Mouse (Mus musculus): ENCODE results near the gene Sfmbt1. TPM values are rescaled to one million over a fixed set of nuclear protein-coding genes. Genes with fewer than 3 reads are reported as not detected.

Gene Sfmbt1
- polyA plus RNA-seq, 1 experiment from 2014 or later = 6.2 TPM

DNA sequence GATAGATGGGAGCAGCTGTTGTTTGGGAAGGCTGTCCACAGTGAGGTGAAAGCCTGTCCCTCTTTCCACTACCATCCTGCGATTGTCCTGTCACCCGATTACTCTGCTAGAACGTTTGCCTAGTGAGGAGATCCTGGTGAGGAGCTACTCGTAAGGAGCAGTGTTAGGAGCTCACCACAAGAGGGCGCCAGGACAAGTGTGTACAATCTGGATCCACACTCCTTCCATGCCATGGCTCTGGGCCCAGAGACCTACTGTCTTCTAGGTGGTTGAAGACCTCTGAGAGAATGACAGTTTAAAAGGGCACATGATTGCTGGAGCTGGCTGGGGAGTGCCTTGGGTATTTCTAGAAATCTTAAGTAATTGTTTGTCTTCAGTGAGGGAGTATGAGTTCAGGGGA, 152.4 kb downstream of the Sfmbt1 start:
- no peak overlapping the region for H3K4me2 ChIP-seq (replicated peaks; ENCODE audit: low read depth)
- no peak overlapping the region for H3K27ac ChIP-seq (replicated peaks)
- H3K4me1 ChIP-seq (replicated peaks; ENCODE audit: control insufficient read depth, insufficient read depth) = peaks cover 4% of the 10 kb centered on the region; the same call in 1 of the 2 replicates
- H3K9me3 ChIP-seq (ENCODE audit: control insufficient read depth, low read length) = no peaks in the 10 kb centered on the region
- no peak overlapping the region for H3K4me3 ChIP-seq (ENCODE audit: low read depth, low read length)
- 33% methylated on average over 5 of the region's 5 CpGs for WGBS
- H3K27me3 ChIP-seq (ENCODE audit: control insufficient read depth, insufficient read depth, low read length) = no peaks in the 10 kb centered on the region
- peak; percentile 55 for ATAC-seq (ENCODE audit: low FRiP score, low TSS enrichment)
- peak; percentile 96 for TF ChIP-seq CTCF (IDR thresholded peaks at IDR 0.05; ENCODE audit: low read depth)
- TF ChIP-seq EP300 (optimal IDR thresholded peaks at IDR 0.05) = no peak
- H3K36me3 ChIP-seq (ENCODE audit: control insufficient read depth, insufficient read depth, low read length) = peaks cover 4% of the 10 kb centered on the region
- no peak overlapping the region for H3K9ac ChIP-seq (ENCODE audit: low read length)
- peak; percentile 84 for DNase-seq (ENCODE audit: low spot score)

DNA sequence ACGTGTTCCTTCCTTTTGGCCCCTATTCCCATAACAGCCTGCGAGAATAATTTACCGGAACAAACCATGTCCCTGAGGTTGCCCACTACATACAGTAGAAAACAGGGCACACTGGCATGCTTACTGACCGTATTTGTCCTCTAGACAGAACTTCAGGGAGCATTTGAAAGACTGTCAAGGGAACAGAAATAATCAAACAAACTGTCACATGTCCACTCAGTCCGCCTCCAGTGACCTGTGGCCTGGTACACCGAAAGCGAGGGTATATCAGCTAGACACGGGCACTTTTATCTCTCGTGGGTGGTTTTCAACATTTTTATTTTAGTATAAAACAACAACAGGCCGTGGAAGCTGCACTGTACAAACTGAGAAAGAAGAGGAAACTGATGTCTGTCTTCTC, 154.2 kb downstream of the Sfmbt1 start:
- DNase-seq (ENCODE audit: low spot score) = no peak
- WGBS = 76% methylated on average over 10 of the region's 10 CpGs
- H3K4me3 ChIP-seq (ENCODE audit: low read depth, low read length) = no peak overlapping the region
- ATAC-seq (ENCODE audit: low FRiP score, low TSS enrichment) = no peak
- H3K4me1 ChIP-seq (replicated peaks; ENCODE audit: control insufficient read depth, insufficient read depth) = peaks cover 4% of the 10 kb centered on the region; the same call in 1 of the 2 replicates
- H3K4me2 ChIP-seq (replicated peaks; ENCODE audit: low read depth) = no peak overlapping the region
- H3K27ac ChIP-seq (replicated peaks) = peak overlapping the region; percentile 94
- no peaks in the 10 kb centered on the region for H3K27me3 ChIP-seq (ENCODE audit: control insufficient read depth, insufficient read depth, low read length)
- TF ChIP-seq CTCF (IDR thresholded peaks at IDR 0.05; ENCODE audit: low read depth) (no peak), EP300 (optimal IDR thresholded peaks at IDR 0.05) (no peak)
- peaks cover 4% of the 10 kb centered on the region for H3K36me3 ChIP-seq (ENCODE audit: control insufficient read depth, insufficient read depth, low read length)
- H3K9ac ChIP-seq (ENCODE audit: low read length) = no peak overlapping the region
- no peaks in the 10 kb centered on the region for H3K9me3 ChIP-seq (ENCODE audit: control insufficient read depth, low read length)

DNA sequence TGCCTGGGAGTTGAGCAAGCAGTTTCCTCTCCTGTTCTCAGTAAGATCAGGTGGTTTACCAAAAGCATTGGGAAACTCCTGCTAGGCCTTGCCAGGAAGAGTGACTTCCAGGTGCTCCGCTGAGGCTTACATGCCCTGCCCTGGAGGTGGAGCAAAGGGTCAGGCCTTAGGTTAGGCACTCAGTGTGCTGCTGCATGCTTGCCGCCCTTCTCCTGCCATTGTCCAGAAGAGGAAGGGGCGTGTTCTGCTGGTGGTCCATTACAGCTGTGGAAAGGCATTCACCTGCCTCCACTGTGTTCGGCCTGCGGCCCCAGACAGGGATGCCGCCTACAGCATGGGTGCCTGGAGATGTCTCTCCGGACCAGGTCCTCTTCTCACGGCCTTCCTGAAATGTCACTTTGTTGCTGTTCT, 154.7 kb downstream of the Sfmbt1 start:
- peaks cover 5% of the 10 kb centered on the region for H3K36me3 ChIP-seq (ENCODE audit: control insufficient read depth, insufficient read depth, low read length)
- H3K27me3 ChIP-seq (ENCODE audit: control insufficient read depth, insufficient read depth, low read length) = no peaks in the 10 kb centered on the region
- DNase-seq (ENCODE audit: low spot score) = no peak
- H3K4me1 ChIP-seq (replicated peaks; ENCODE audit: control insufficient read depth, insufficient read depth) = peaks cover 4% of the 10 kb centered on the region; the same call in 1 of the 2 replicates
- TF ChIP-seq EP300 (optimal IDR thresholded peaks at IDR 0.05) (no peak), CTCF (IDR thresholded peaks at IDR 0.05; ENCODE audit: low read depth) (no peak)
- no peak for ATAC-seq (ENCODE audit: low FRiP score, low TSS enrichment)
- no peaks in the 10 kb centered on the region for H3K9me3 ChIP-seq (ENCODE audit: control insufficient read depth, low read length)
- no peak overlapping the region for H3K9ac ChIP-seq (ENCODE audit: low read length)
- WGBS = 85% methylated on average over 8 of the region's 8 CpGs
- no peak overlapping the region for H3K4me3 ChIP-seq (ENCODE audit: low read depth, low read length)
- H3K4me2 ChIP-seq (replicated peaks; ENCODE audit: low read depth) = no peak overlapping the region
- peak overlapping the region; percentile 94 for H3K27ac ChIP-seq (replicated peaks)

DNA sequence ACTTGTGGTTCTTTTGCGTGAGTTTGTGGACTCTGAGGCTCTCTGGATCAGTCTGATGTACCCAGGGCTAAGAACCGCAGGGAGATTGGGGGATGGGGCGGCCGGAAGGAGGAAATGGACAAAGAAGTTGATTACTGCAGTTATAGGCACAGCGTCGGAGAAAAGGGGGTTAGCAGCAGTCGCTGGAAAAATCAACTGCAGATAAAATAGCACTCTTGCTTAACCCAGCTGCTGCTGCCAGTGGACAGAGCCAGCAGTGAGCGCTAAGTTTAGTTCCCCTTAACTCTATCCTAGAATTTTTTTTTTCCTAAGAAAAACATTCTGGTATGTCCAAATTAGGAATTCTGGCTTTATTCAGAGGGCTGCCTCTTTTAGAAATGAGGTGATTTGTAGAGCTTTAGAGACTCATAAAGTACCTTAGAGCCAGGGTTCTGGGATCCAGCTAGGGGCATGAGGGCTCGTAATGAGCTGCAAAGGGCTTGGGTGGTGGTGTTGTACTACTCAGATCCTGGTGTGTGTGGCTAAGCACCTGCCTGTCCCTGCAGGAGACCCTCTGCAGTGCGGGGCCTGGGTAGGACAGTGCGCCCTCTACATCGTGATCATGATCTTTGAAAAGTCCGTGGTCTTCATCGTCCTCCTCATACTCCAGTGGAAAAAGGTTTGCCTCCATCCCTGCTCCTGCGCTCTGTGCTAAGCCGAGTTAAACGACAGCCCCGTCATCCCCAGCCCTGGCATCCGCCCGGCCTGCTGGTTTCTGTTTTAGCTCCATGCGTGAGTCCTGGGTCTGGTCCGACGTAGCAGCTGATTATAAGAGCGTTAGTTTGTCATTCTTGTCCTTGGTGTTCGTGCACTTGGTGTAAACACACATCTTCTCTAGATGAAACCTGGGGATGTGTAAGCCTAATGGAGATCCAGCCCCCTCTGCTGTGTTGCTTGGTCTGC, 155.8 kb downstream of the Sfmbt1 start:
- H3K4me2 ChIP-seq (replicated peaks; ENCODE audit: low read depth) = no peak overlapping the region
- ATAC-seq (ENCODE audit: low FRiP score, low TSS enrichment) (peak; percentile 27; the same call in 1 of the 2 replicates), DNase-seq (ENCODE audit: low spot score) (peak; percentile 30)
- peaks cover 6% of the 10 kb centered on the region for H3K36me3 ChIP-seq (ENCODE audit: control insufficient read depth, insufficient read depth, low read length)
- H3K9me3 ChIP-seq (ENCODE audit: control insufficient read depth, low read length) = no peaks in the 10 kb centered on the region
- peak overlapping the region; percentile 94 for H3K27ac ChIP-seq (replicated peaks)
- TF ChIP-seq CTCF (IDR thresholded peaks at IDR 0.05; ENCODE audit: low read depth) = no peak
- TF ChIP-seq EP300 (optimal IDR thresholded peaks at IDR 0.05) = no peak
- no peak overlapping the region for H3K4me3 ChIP-seq (ENCODE audit: low read depth, low read length)
- peak overlapping the region; percentile 47 for H3K9ac ChIP-seq (ENCODE audit: low read length)
- 60% methylated on average over 25 of the region's 25 CpGs for WGBS
- H3K27me3 ChIP-seq (ENCODE audit: control insufficient read depth, insufficient read depth, low read length) = no peaks in the 10 kb centered on the region
- peaks cover 4% of the 10 kb centered on the region; the same call in 1 of the 2 replicates for H3K4me1 ChIP-seq (replicated peaks; ENCODE audit: control insufficient read depth, insufficient read depth)

Other genes with a start within 250 kb of the Sfmbt1 start
- 5.2 and 6.7 TPM in 2 replicates for gene Dcp1a, start 235.3 kb upstream of the Sfmbt1 start, polyA plus RNA-seq (2015; fragmentation: Nextera tagmentation; extraction: Ambion mirVana)
- 2.2 TPM in 2 replicates for gene Cacna1d, start 223.4 kb upstream of the Sfmbt1 start, polyA plus RNA-seq (2015; fragmentation: Nextera tagmentation; extraction: Ambion mirVana)
- 200 and 202 TPM in 2 replicates for gene Tkt, start 166.5 kb upstream of the Sfmbt1 start, polyA plus RNA-seq (2015; fragmentation: Nextera tagmentation; extraction: Ambion mirVana)
- gene Prkcd, start 88.6 kb upstream of the Sfmbt1 start, polyA plus RNA-seq (2015; fragmentation: Nextera tagmentation; extraction: Ambion mirVana) = 62.8 and 72.3 TPM in 2 replicates
- gene Rft1, start 60.5 kb upstream of the Sfmbt1 start, polyA plus RNA-seq (2015; fragmentation: Nextera tagmentation; extraction: Ambion mirVana) = 12.1 and 12.3 TPM in 2 replicates
- gene Tmem110, start 110.7 kb downstream of the Sfmbt1 start, polyA plus RNA-seq (2015; fragmentation: Nextera tagmentation; extraction: Ambion mirVana) = 22.2 and 24.0 TPM in 2 replicates
- gene Mustn1, start 164.4 kb downstream of the Sfmbt1 start, polyA plus RNA-seq (2015; fragmentation: Nextera tagmentation; extraction: Ambion mirVana) = 29.2 and 32.3 TPM in 2 replicates
- 1.2 and 2.4 TPM in 2 replicates for gene Itih4, start 171.6 kb downstream of the Sfmbt1 start, polyA plus RNA-seq (2015; fragmentation: Nextera tagmentation; extraction: Ambion mirVana)
- 2.1 and 5.1 TPM in 2 replicates for gene Itih3, start 208.9 kb downstream of the Sfmbt1 start, polyA plus RNA-seq (2015; fragmentation: Nextera tagmentation; extraction: Ambion mirVana)
- gene Itih1, start 228.4 kb downstream of the Sfmbt1 start, polyA plus RNA-seq (2015; fragmentation: Nextera tagmentation; extraction: Ambion mirVana) = 0.21 and 0.40 TPM in 2 replicates
- 4.1 and 4.2 TPM in 2 replicates for gene Nek4, start 236.5 kb downstream of the Sfmbt1 start, polyA plus RNA-seq (2015; fragmentation: Nextera tagmentation; extraction: Ambion mirVana)